Mouse (Mus musculus) kidney, adult 2 months (tissue): ENCODE measurements at regions not wholly inside any gene's neighbourhood (a gene's known extent, or its start where the extent isn't known, plus 50 kb on each side); places are given as distances from the start of the nearest gene placed in this dataset.

Experiments
- CTCF ChIP-seq: fragments of 200-500 bp; conservative IDR thresholded peaks from 2 replicates; pipeline ENCODE4 v1.5.1; 2011; ENCODE audit warnings: low read depth, mild to moderate bottlenecking, control low read depth, low read length, moderate library complexity, mixed read lengths; ENCODE audit not compliant: insufficient read depth, insufficient read length
- POLR2A ChIP-seq: fragments of 200-500 bp; IDR thresholded peaks from one replicate; pipeline ENCODE4 v1.6.1; 2011; ENCODE audit warnings: low read depth, low read length, control low read depth

- TF ChIP-seq CTCF: no peak
- TF ChIP-seq POLR2A: no peak
These were observed 514.9 kb upstream of the Gm19410 start for GRCm38 (mm10) chr8:35250641-35251040.
